Mouse (Mus musculus) lung, postnatal 0 days (tissue): ENCODE data around the gene Pllp.

Experiments
- CTCF ChIP-seq: IDR thresholded peaks from 2 replicates; pipeline ENCODE4 v1.5.1; 2016; ENCODE audit warnings: antibody characterized with exemption, mild to moderate bottlenecking
- EP300 ChIP-seq: IDR thresholded peaks from 2 replicates; pipeline ENCODE4 v1.6.1; 2016; ENCODE audit warnings: antibody characterized with exemption, mild to moderate bottlenecking, control low read depth

DNA sequence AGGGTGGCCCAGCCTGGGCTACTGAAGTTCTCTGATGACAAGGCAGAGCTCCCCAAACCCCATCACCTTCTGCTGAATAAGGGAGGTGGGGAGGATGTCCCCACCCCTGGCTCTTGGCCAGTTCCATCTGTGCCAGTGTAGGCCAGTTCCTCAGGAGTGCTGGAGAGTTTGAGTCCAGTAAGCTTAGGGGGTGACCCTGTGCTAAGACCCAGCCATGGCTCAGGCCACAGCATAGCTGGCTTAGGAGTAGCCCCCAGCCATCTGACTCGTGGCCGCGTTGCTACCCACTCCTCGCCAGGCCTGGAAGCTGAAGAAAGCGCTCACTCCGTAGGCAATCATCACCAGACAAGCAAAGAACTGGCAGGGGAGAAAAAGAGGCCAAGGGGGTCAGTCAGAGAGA, 20.2 kb downstream of the Pllp start:
- no peak for TF ChIP-seq CTCF
- no peak for TF ChIP-seq EP300
